Mouse (Mus musculus): ENCODE measurements around the gene Notch2.

- TF ChIP-seq POLR2A (IDR thresholded peaks at IDR 0.05; ENCODE audit: low read depth, low read length), result no peak
- no peak for TF ChIP-seq CTCF (IDR thresholded peaks at IDR 0.05; ENCODE audit: borderline replicate concordance, insufficient read depth, low read length)
Observed at GRCm38 (mm10) chr3:98110610-98111009, 97.3 kb downstream of the Notch2 start.
